Mouse (Mus musculus): ENCODE data around the gene Aldh1a3. TPM values are rescaled to one million over a fixed set of nuclear protein-coding genes. Genes with fewer than 3 reads are reported as not detected.

Gene Aldh1a3
- total and polyA plus RNA-seq, 3 experiments = 0.35 to 4.6 (median 1.0) TPM

DNA sequence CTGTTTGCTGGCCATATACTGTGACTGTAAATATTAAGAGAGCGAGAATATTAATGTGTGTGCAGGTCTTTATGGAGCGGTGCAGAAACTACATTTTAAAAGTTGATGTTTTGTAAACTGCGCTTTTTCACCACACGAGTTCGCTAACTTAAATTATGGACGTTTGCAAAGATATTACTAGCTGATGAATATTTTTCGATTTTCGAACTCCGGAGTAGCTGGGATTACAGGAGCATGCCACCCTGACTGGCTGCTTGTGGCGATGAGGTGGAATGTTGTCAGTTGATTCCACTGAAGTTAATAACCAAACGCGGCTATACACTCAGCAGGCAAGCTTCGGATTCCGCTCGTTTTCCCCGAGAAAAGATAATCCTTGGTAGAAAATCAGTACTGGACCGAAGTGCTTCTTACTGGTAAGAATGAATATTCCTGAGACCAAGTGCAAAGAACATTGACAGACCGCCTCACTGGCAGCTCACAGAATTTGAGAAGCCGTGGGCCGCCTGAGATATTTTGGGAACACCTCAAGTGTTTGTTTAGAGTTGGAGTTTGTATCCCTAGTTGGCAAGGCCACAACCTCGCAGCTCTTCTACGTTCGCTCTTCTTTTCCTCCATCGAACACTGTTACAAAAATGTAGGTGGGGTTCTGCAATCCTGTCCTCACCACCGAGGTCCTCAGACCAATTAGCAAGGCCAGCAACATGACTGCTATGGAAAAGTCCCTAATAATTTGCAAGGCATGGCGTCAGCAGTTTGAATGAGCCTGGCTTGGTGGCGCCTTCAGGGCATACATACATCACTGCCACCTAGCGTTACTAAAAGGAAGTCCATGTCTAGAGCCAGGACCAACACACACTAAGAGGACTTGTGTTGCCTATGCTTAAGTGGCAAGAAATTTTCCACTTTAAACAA, 38.4 kb downstream of the Aldh1a3 start (continued):
- TF ChIP-seq MYC (IDR thresholded peaks at IDR 0.05; ENCODE audit: low read depth, low read length) = no peak
- no peak for TF ChIP-seq ZKSCAN1 (IDR thresholded peaks at IDR 0.05; ENCODE audit: borderline replicate concordance, low read depth, low read length)
- no peak for TF ChIP-seq USF2 (conservative IDR thresholded peaks at IDR 0.05; ENCODE audit: low read depth, low read length)
- TF ChIP-seq POLR2A (IDR thresholded peaks at IDR 0.05; ENCODE audit: low read depth, low read length) = peak; percentile 67
- TF ChIP-seq E2F4 (IDR thresholded peaks at IDR 0.05; ENCODE audit: insufficient replicate concordance, low read depth, low read length) = peak; percentile 79; the same call in 1 of the 2 replicates
- TF ChIP-seq CTCF (conservative IDR thresholded peaks at IDR 0.05 in 1 of 2, IDR thresholded peaks at IDR 0.05 in 1 of 2; ENCODE audit: low read depth in 2 of 2, low read length in 2 of 2) = peak; percentile 45 to 81; a peak in 2 of 4 replicates
- peak; percentile 41; the same call in 1 of the 2 replicates for TF ChIP-seq MXI1 (IDR thresholded peaks at IDR 0.05; ENCODE audit: low read depth, low read length)
- no peak for TF ChIP-seq MAZ (IDR thresholded peaks at IDR 0.05; ENCODE audit: low read depth, low read length)
- no peak for TF ChIP-seq EP300 (IDR thresholded peaks at IDR 0.05; ENCODE audit: low read length)

DNA sequence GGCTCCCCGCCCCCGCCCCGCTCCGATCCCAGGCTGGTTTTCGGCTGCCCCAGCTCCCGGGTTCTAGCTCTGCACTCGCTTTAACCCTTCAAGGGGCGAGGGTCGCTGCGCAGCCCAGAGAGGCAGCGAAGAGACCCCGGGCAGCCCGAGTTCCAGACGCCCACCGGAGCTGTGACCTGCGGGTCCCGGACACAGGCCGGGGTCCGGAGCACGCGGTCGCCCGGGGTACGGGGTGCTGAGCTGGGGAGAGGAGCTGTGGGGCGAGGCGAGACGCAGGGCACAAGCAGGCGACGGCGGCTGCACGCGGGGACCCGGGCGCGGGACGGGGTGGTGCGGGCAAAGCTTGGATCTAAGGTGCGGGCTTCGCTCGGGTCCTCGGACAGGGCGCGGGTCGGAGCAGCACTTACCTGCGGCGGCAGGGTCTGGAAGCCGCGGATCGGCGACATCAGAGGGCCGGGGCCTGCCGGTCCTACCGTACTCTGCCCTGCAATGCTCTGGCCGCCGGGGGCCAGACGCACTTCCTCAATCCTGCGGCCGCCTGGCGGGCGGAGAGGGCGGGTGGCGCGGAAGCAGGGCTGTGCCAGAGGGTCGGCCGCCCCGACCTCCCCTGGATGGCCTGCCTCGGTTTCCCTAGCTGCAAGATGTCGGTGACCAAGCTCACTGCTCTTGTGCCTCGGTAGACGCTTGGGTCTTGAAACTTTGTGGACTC, 39.4 kb downstream of the Aldh1a3 start, which contains the start of gene Lrrk1:
Gene Lrrk1, minus strand, starts transcription at position 538 of the 709 bp plus-strand sequence.
- in situ Hi-C loops (cut with MboI; ENCODE audit: low pct_ligation_motif_present, low pct_unique_long_range_greater_than_20kb, low sequenced_read_pairs) = loop anchor here (5.0 kb wide), 1 partner anchor 281 kb away; the partner anchor contains the start of gene Chsy1
- peak within 1 kb of the TSS; percentile 87 for H3K9ac ChIP-seq (ENCODE audit: insufficient read depth, low read depth)
- H3K9me3 ChIP-seq (replicated peaks; ENCODE audit: low read length) = no peaks in the 10 kb centered on the region
- H3K27ac ChIP-seq (ENCODE audit: insufficient read depth, low read depth) = peak within 1 kb of the TSS; percentile 47; the same call in 1 of the 2 replicates
- peaks cover 17 to 43% of the 10 kb centered on the region in 2 experiments for H3K4me1 ChIP-seq (ENCODE audit: control insufficient read depth in 1 of 2, insufficient read depth in 2 of 2)
- no peaks in the 10 kb centered on the region for H3K36me3 ChIP-seq (replicated peaks in 1 of 2; ENCODE audit: control insufficient read depth in 1 of 2, insufficient read depth in 1 of 2, low read length in 1 of 2)
- peaks cover 23% of the 10 kb centered on the region for H3K79me2 ChIP-seq (replicated peaks; ENCODE audit: control insufficient read depth, extremely low read depth, insufficient read depth, poor library complexity, severe bottlenecking)
- H3K27me3 ChIP-seq (replicated peaks) = peaks cover 1% of the 10 kb centered on the region
- H3K4me3 ChIP-seq (replicated peaks in 1 of 3; ENCODE audit: low read depth in 2 of 3, low read length in 2 of 3, poor library complexity in 1 of 3) = peak within 1 kb of the TSS; percentile 71 to 77 (median 72)
- peak within 1 kb of the TSS; percentile 80 for H3K4me2 ChIP-seq (ENCODE audit: insufficient read depth, low read depth, poor library complexity, severe bottlenecking)
- peak; percentile 63 for DNase-seq (ENCODE audit: extremely low read depth)
- dilution Hi-C loops (cut with MboI; ENCODE audit: extremely low pct_ligation_motif_present, extremely low pct_unique_long_range_greater_than_20kb, low sequenced_read_pairs) = no loop called here
- peak; percentile 55; the same call in 1 of the 2 replicates for TF ChIP-seq SIN3A (IDR thresholded peaks at IDR 0.05; ENCODE audit: low read length)
- TF ChIP-seq ZMIZ1 (IDR thresholded peaks at IDR 0.05; ENCODE audit: low read depth, low read length) = peak; percentile 74
- TF ChIP-seq BHLHE40 (IDR thresholded peaks at IDR 0.05; ENCODE audit: low read depth, low read length) = no peak
- TF ChIP-seq MXI1 (IDR thresholded peaks at IDR 0.05; ENCODE audit: low read depth, low read length) = peak; percentile 59
- TF ChIP-seq MAFK (IDR thresholded peaks at IDR 0.05; ENCODE audit: insufficient replicate concordance, low read length) = no peak
- no peak for TF ChIP-seq RAD21 (IDR thresholded peaks at IDR 0.05; ENCODE audit: low read depth, low read length)
- 0 out of 2 replicates have a peak, but pooled peaks have one; percentile 22 for TF ChIP-seq POLR2AphosphoS2 (IDR thresholded peaks at IDR 0.05; ENCODE audit: low read depth, low read length)
- TF ChIP-seq MYC (IDR thresholded peaks at IDR 0.05; ENCODE audit: low read depth, low read length) = no peak
- TF ChIP-seq JUN (IDR thresholded peaks at IDR 0.05; ENCODE audit: insufficient read depth, low read depth, low read length) = no peak
- no peak for TF ChIP-seq KAT2A (IDR thresholded peaks at IDR 0.05; ENCODE audit: insufficient replicate concordance, low read length)
- TF ChIP-seq USF2 (conservative IDR thresholded peaks at IDR 0.05; ENCODE audit: low read depth, low read length) = no peak
- TF ChIP-seq ETS1 (conservative IDR thresholded peaks at IDR 0.05; ENCODE audit: low read depth, low read length) = no peak
- TF ChIP-seq MAX (IDR thresholded peaks at IDR 0.05; ENCODE audit: low read length) = 0 out of 2 replicates have a peak, but pooled peaks have one; percentile 14
- no peak; the same call in none of the 2 replicates for TF ChIP-seq HCFC1 (IDR thresholded peaks at IDR 0.05; ENCODE audit: low read depth, low read length)
- TF ChIP-seq PAX5 (IDR thresholded peaks at IDR 0.05; ENCODE audit: low read length) = no peak
- no peak for TF ChIP-seq MEF2A (IDR thresholded peaks at IDR 0.05; ENCODE audit: borderline replicate concordance, low read depth, low read length)
- peak in 1 of 2 experiments; percentile 17; a peak in 2 of 4 replicates for TF ChIP-seq CTCF (conservative IDR thresholded peaks at IDR 0.05 in 1 of 2, IDR thresholded peaks at IDR 0.05 in 1 of 2; ENCODE audit: low read depth in 2 of 2, low read length in 2 of 2)
- no peak for TF ChIP-seq SMC3 (IDR thresholded peaks at IDR 0.05; ENCODE audit: low read depth, low read length)
- TF ChIP-seq TCF12 (IDR thresholded peaks at IDR 0.05; ENCODE audit: low read depth, low read length) = peak; percentile 62; the same call in 1 of the 2 replicates
- TF ChIP-seq ZNF384 (IDR thresholded peaks at IDR 0.05; ENCODE audit: low read depth, low read length) = no peak
- peak; percentile 37; the same call in 1 of the 2 replicates for TF ChIP-seq IRF4 (IDR thresholded peaks at IDR 0.05; ENCODE audit: low read depth, low read length)
- no peak for TF ChIP-seq CHD2 (IDR thresholded peaks at IDR 0.05; ENCODE audit: low read length)
- peak; percentile 71 for TF ChIP-seq POLR2A (IDR thresholded peaks at IDR 0.05; ENCODE audit: low read depth, low read length)
- no peak for TF ChIP-seq TBP (conservative IDR thresholded peaks at IDR 0.05; ENCODE audit: low read depth, low read length)
- TF ChIP-seq E2F4 (IDR thresholded peaks at IDR 0.05; ENCODE audit: insufficient replicate concordance, low read depth, low read length) = no peak
- TF ChIP-seq EP300 (IDR thresholded peaks at IDR 0.05; ENCODE audit: low read length) = no peak
- TF ChIP-seq CHD1 (IDR thresholded peaks at IDR 0.05; ENCODE audit: low read depth, low read length) = no peak
- TF ChIP-seq NELFE (IDR thresholded peaks at IDR 0.05; ENCODE audit: low read depth, low read length) = peak; percentile 66; the same call in 1 of the 2 replicates
- TF ChIP-seq USF1 (IDR thresholded peaks at IDR 0.05; ENCODE audit: low read depth, low read length) = no peak
- TF ChIP-seq ZKSCAN1 (IDR thresholded peaks at IDR 0.05; ENCODE audit: borderline replicate concordance, low read depth, low read length) = no peak
